Mouse (Mus musculus) CH12.LX (cell line): Measurements from ENCODE around the gene Zfp287.

Source experiments
- CHD2 ChIP-seq: IDR thresholded peaks from 2 replicates; pipeline ENCODE4 v1.6.1; 2011; ENCODE audit warnings: low read length, improper control_type of control experiment
- CTCF ChIP-seq, 2 experiments: IDR thresholded peaks in 1 of 2; conservative IDR thresholded peaks in 1 of 2; 2 replicates each; pipeline ENCODE4 v1.5.1; 2011 to 2012; ENCODE audit warnings: low read depth in 2 of 2, low read length in 2 of 2, improper control_type of control experiment in 1 of 2, inconsistent platforms in 1 of 2, mild to moderate bottlenecking in 1 of 2, moderate library complexity in 1 of 2
- MAX ChIP-seq: IDR thresholded peaks from 2 replicates; pipeline ENCODE4 v1.6.1; 2011; ENCODE audit warnings: low read length, improper control_type of control experiment
- MYC ChIP-seq: IDR thresholded peaks from 2 replicates; pipeline ENCODE4 v1.6.1; 2011; ENCODE audit warnings: low read depth, mild to moderate bottlenecking, improper control_type of control experiment, low read length
- NELFE ChIP-seq: IDR thresholded peaks from 2 replicates; pipeline ENCODE4 v1.6.1; 2011; ENCODE audit warnings: low read depth, low read length, improper control_type of control experiment
- NRF1 ChIP-seq: IDR thresholded peaks from 2 replicates; pipeline ENCODE4 v1.6.1; 2014; ENCODE audit warnings: low read depth, mild to moderate bottlenecking, inconsistent platforms, low read length, improper control_type of control experiment, moderate library complexity
- POLR2A ChIP-seq: IDR thresholded peaks from 2 replicates; pipeline ENCODE4 v1.6.1; 2011; ENCODE audit warnings: low read depth, mild to moderate bottlenecking, improper control_type of control experiment, low read length
- USF1 ChIP-seq: IDR thresholded peaks from 2 replicates; pipeline ENCODE4 v1.6.1; 2014; ENCODE audit warnings: low read depth, mild to moderate bottlenecking, inconsistent platforms, low read length, improper control_type of control experiment
- ZKSCAN1 ChIP-seq: IDR thresholded peaks from 2 replicates; pipeline ENCODE4 v1.6.1; 2012; ENCODE audit warnings: low read depth, inconsistent platforms, low read length, improper control_type of control experiment, borderline replicate concordance

- TF ChIP-seq CTCF (conservative IDR thresholded peaks at IDR 0.05 in 1 of 2, IDR thresholded peaks at IDR 0.05 in 1 of 2; ENCODE audit: low read depth in 2 of 2, low read length in 2 of 2) (no peak), POLR2A (peak; percentile 93), NRF1 (peak; percentile 100), ZKSCAN1 (no peak), USF1 (no peak), MAX (peak; percentile 85), CHD2 (no peak), MYC (0 out of 2 replicates have a peak, but pooled peaks have one; percentile 6), NELFE (peak; percentile 75)
Measured at GRCm38 (mm10) chr11:62731311-62732021, at the start of gene Zfp287.
